Mouse (Mus musculus) ES-E14 (cell line): ENCODE results near the gene Fli1. TPM values are rescaled to one million over a fixed set of nuclear protein-coding genes. Genes with fewer than 3 reads are reported as not detected.

ENCODE experiments used
- DNase-seq: peaks from one replicate; pipeline ENCODE4 v3.0.0-alpha.2; 2013; ENCODE audit warnings: low read depth, low spot score
- H3K27ac ChIP-seq: 2 replicates; pipeline ENCODE4 v1.5.1; 2012; ENCODE audit warnings: low read depth, mild to moderate bottlenecking, low read length, moderate library complexity, mixed read lengths; ENCODE audit not compliant: poor library complexity, insufficient read depth, severe bottlenecking
- H3K36me3 ChIP-seq: 2 replicates; pipeline ENCODE4 v1.6.1; 2012; ENCODE audit warnings: mild to moderate bottlenecking, low read length, moderate library complexity, mixed read lengths; ENCODE audit not compliant: control insufficient read depth, poor library complexity, insufficient read depth, severe bottlenecking
- H3K4me1 ChIP-seq, 2 experiments: fragments of 150-350 bp in 1 of 2; sonication (generic) in 1 of 2; 2 replicates each; pipeline ENCODE4 v1.6.1; 2012; ENCODE audit warnings: low read length in 2 of 2, mild to moderate bottlenecking in 1 of 2, mixed read lengths in 1 of 2; ENCODE audit not compliant: control insufficient read depth in 2 of 2, insufficient read depth in 2 of 2, poor library complexity in 1 of 2
- H3K4me3 ChIP-seq, 2 experiments: fragments of 150-350 bp in 1 of 2; sonication (generic) in 1 of 2; 2 replicates each; pipeline ENCODE4 v1.5.1; 2012; ENCODE audit warnings: low read length in 2 of 2, low read depth in 1 of 2, mild to moderate bottlenecking in 1 of 2, mixed read lengths in 1 of 2; ENCODE audit not compliant: insufficient read depth in 1 of 2, poor library complexity in 1 of 2, severe bottlenecking in 1 of 2
- H3K9ac ChIP-seq: 2 replicates; pipeline ENCODE4 v1.6.1; 2012; ENCODE audit warnings: low read depth, mild to moderate bottlenecking, low read length, mixed read lengths; ENCODE audit not compliant: poor library complexity, insufficient read depth, severe bottlenecking
- H3K9me3 ChIP-seq: fragments of 150-350 bp; sonication (generic); 2 replicates; pipeline ENCODE4 v1.6.1; 2012; ENCODE audit warnings: low read depth, mild to moderate bottlenecking, low read length; ENCODE audit not compliant: control insufficient read depth, insufficient read depth
- CHD2 ChIP-seq: IDR thresholded peaks from 2 replicates; pipeline ENCODE4 v1.6.1; 2014; ENCODE audit warnings: mild to moderate bottlenecking, low read depth, low read length, inconsistent platforms
- HCFC1 ChIP-seq: IDR thresholded peaks from 2 replicates; pipeline ENCODE4 v1.6.1; 2012; ENCODE audit warnings: low read length, inconsistent platforms, borderline replicate concordance; ENCODE audit not compliant: insufficient read depth
- MAFK ChIP-seq: IDR thresholded peaks from 2 replicates; pipeline ENCODE4 v1.6.1; 2014; ENCODE audit warnings: mild to moderate bottlenecking, low read depth, low read length, inconsistent platforms; ENCODE audit not compliant: insufficient read depth
- ZC3H11A ChIP-seq: IDR thresholded peaks from 2 replicates; pipeline ENCODE4 v1.6.1; 2012; ENCODE audit warnings: low read depth, mild to moderate bottlenecking, inconsistent platforms, low read length, borderline replicate concordance
- ZNF384 ChIP-seq: IDR thresholded peaks from 2 replicates; pipeline ENCODE4 v1.6.1; 2012; ENCODE audit warnings: low read depth, low read length, inconsistent platforms
- in situ Hi-C, 2 experiments: fragments of 600-800 bp; cut with MboI; formaldehyde crosslinking; loops; one replicate each; pipeline ENCODE4 v1.15.1; 2025; ENCODE audit warnings: low sequenced_read_pairs in 2 of 2, inconsistent platforms in 1 of 2; ENCODE audit not compliant: unreplicated experiment in 2 of 2
- total RNA-seq: library from RNA; depleted of rRNA; stranded (reverse); fragments of 300-350 nt; gene quantifications from 2 replicates; pipeline ENCODE4 v1.2.3, GENCODE M21; 2012

Fli1 gene
- total RNA-seq, 1 experiment: 0.40 TPM

DNA sequence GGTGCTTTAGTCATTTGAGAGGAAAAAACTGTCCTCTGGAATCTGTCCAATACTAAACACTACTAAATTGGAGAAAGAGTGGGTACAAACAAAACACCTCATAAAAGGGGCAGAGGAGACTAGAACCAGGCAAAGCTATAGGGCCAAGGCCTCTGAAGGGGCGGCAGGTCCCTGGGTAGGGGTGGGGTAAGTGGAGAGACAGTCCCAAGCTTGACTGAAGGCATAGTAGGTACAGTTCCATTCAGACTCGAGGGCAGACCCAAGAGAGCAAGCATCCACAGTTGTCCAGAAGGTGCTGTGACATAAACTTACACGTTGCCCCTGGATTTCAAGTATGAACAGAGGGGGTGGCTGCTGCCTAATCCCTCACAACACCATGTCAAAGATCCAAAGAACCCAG lies 99.5 kb downstream of the Fli1 start:
- no peaks in the 10 kb centered on the region for H3K36me3 ChIP-seq

DNA sequence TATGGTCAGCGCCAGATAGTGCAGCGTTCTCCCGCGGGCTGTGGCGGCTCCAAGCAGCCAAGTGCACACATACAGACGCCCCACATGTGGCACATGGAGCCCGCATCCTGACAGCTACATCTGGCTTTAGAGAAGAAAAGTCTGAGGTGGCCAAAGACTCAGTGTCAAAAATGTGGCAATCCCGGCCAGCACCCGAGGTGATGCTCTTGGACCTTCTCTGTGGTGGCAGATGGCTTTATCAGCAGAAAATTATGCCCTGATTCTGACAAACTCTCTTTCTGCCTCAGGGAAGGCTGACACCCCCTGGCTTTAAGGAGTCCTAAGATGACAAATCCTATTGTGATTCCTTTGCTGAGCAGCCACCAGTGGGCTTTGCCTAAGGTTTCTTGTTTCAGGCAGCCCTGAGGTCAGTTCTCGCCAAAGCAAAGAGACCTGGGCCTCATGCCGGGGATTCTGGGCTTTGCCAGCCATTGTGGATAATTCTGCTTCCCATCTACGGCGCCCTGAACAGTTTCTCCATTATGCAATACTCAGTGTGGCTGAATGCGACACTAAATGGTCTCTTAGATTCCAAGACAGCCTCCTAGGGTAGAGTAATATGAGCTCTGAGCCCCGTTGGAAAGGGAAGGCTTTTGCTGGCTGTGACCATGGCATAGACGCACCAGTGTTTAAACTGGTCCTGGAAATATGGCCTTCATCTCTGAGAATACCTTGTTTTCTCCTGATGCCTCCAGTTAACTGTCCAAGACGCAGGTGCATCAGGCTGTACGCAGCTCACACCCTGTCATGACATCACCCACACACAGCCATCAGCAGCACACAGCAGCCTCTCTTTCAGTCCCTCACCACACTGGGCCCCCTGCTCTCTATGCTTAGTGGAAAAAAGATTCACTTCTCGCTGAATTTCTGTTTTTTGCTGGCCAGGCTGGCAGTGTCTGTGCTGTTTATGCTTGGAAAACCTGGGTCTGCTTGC lies 108.1 kb downstream of the Fli1 start:
- no peak overlapping the region for H3K27ac ChIP-seq
- no peaks in the 10 kb centered on the region for H3K9me3 ChIP-seq
- TF ChIP-seq ZNF384: no peak
- TF ChIP-seq HCFC1: no peak
- TF ChIP-seq MAFK: no peak
- TF ChIP-seq ZC3H11A: no peak
- TF ChIP-seq CHD2: no peak
- no peaks in the 10 kb centered on the region for H3K36me3 ChIP-seq
- in situ Hi-C loops: no loop called here
- H3K4me3 ChIP-seq: no peak overlapping the region
- H3K4me1 ChIP-seq: no peaks in the 10 kb centered on the region
- no peak overlapping the region for H3K9ac ChIP-seq
- DNase-seq: no peak

More for the DNA sequence above, 99.5 kb downstream of the Fli1 start:
- no peak overlapping the region for H3K9ac ChIP-seq
- in situ Hi-C loops: no loop called here
- no peak overlapping the region for H3K4me3 ChIP-seq
- no peak overlapping the region for H3K27ac ChIP-seq
- H3K9me3 ChIP-seq: no peaks in the 10 kb centered on the region
- TF ChIP-seq HCFC1 (no peak), ZNF384 (no peak), ZC3H11A (no peak), MAFK (no peak), CHD2 (no peak)
- no peak for DNase-seq
- no peaks in the 10 kb centered on the region for H3K4me1 ChIP-seq

DNA sequence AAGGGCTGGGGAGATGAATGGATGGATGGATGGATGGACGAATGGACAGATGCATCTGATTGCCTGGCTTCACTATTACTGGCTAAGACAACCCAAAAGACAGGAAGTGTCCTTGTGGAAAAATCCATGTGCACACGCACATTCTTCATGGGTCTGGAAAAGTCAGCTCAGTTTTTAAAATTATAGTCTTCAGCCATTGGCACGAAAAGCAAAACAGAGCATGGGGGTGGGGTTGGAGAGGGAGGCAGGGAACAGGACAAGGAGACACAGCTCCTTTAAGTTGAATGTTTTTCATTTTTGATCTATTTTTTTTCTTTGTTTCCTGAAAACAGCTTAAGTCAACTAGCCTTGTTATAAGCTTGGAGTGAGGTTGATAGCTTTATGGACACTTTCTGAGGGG lies 111.6 kb downstream of the Fli1 start:
- no peaks in the 10 kb centered on the region for H3K9me3 ChIP-seq
- no peak for DNase-seq
- peaks cover 0 to 2% of the 10 kb centered on the region in 2 experiments; a peak in 1 of 4 replicates for H3K4me1 ChIP-seq
- no peak overlapping the region for H3K27ac ChIP-seq
- in situ Hi-C loops: no loop called here
- no peak overlapping the region for H3K4me3 ChIP-seq
- TF ChIP-seq CHD2 (no peak), ZNF384 (no peak)
- H3K9ac ChIP-seq: no peak overlapping the region
- H3K36me3 ChIP-seq: no peaks in the 10 kb centered on the region

DNA sequence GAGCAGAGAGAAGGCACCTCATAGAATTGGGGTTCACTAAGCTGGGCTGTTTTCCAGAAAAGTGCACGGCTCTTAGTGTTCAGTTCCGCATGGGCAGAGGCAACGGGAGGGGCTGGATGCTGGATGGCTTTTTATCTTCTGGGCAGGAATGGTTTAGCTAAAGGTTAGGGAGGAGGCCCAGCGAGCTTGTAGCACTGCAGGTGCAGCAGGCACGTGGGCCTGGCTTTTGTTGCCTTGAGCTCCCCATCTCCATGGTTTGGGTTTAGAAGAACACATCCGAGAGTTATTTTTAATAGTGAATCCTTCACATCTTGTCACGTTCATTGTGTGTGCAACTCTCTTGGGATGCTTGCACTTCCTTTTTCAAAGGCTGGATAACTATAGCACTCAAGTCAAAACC lies 117.3 kb downstream of the Fli1 start:
- in situ Hi-C loops: no loop called here
- Histone ChIP-seq H3K36me3 (no peaks in the 10 kb centered on the region), H3K27ac (no peak overlapping the region), H3K4me1 (peaks cover 0 to 2% of the 10 kb centered on the region in 2 experiments; a peak in 1 of 4 replicates), H3K9me3 (no peaks in the 10 kb centered on the region), H3K4me3 (no peak overlapping the region), H3K9ac (no peak overlapping the region)
- no peak for DNase-seq
- TF ChIP-seq MAFK: no peak
- no peak for TF ChIP-seq CHD2
- no peak for TF ChIP-seq HCFC1
- no peak for TF ChIP-seq ZC3H11A
- no peak for TF ChIP-seq ZNF384

DNA sequence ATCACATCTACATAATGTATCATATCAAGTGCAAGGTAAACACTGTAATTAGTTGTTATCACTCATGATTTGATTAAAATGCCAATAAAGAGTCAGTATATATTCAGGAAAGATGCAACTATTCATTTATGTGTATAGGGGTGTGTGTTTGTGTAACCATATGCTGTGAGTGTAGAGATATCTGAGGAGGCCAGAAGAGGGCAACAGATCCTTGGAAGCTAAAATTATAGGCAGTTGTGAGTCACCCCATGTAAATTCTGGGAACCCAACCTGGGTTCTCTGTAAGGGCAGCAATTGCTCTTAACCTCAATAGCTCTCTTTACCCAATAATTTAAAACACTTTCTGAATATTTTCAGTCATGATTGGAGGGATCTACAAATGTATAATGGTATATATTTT lies 122.0 kb downstream of the Fli1 start:
- TF ChIP-seq ZC3H11A: no peak
- TF ChIP-seq ZNF384: no peak
- TF ChIP-seq MAFK: no peak
- TF ChIP-seq CHD2: no peak
- no peak for TF ChIP-seq HCFC1
- H3K36me3 ChIP-seq: no peaks in the 10 kb centered on the region
- in situ Hi-C loops: no loop called here

More for the DNA sequence above, 122.0 kb downstream of the Fli1 start:
- DNase-seq: no peak
- H3K4me1 ChIP-seq: peaks cover 0 to 2% of the 10 kb centered on the region in 2 experiments; a peak in 1 of 4 replicates
- H3K4me3 ChIP-seq: no peak overlapping the region
- no peaks in the 10 kb centered on the region for H3K9me3 ChIP-seq
- no peak overlapping the region for H3K9ac ChIP-seq
- no peak overlapping the region for H3K27ac ChIP-seq
